Mouse (Mus musculus): ENCODE measurements around the gene Arhgef17. TPM values are rescaled to one million over a fixed set of nuclear protein-coding genes. Genes with fewer than 3 reads are reported as not detected.
A peak's percentile ranks its signal among the peaks of the same experiment; 100 is the strongest.

Arhgef17 gene
- total RNA-seq, 2 experiments from 2014 or later = 163 to 171 TPM

DNA sequence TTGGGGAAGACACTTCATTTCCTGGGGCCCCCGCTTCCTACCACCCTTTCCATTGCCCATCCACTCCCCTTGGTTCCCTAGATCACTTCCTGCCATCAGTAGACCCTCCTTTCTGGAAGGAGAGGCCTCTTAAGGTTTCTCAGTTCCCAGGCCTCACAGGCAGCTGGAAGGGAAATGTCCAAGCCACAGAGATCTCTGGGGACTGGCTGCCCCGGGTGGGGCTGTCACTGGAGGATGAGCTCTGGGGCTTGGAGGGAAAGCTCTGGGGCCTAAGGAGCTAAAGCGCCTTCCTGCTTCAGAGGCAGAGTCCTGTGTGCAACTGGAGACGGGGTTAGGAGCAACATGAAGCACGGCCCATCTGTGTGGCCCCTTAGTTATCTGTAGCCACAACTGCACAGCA lies 27.3 kb downstream of the Arhgef17 start:
- Histone ChIP-seq H3K4me3 (no peak overlapping the region), H3K27ac (no peak overlapping the region)
- no peak for TF ChIP-seq CTCF (conservative IDR thresholded peaks at IDR 0.05)
- DNase-seq (ENCODE audit: low spot score in 2 of 2) = no peak

DNA sequence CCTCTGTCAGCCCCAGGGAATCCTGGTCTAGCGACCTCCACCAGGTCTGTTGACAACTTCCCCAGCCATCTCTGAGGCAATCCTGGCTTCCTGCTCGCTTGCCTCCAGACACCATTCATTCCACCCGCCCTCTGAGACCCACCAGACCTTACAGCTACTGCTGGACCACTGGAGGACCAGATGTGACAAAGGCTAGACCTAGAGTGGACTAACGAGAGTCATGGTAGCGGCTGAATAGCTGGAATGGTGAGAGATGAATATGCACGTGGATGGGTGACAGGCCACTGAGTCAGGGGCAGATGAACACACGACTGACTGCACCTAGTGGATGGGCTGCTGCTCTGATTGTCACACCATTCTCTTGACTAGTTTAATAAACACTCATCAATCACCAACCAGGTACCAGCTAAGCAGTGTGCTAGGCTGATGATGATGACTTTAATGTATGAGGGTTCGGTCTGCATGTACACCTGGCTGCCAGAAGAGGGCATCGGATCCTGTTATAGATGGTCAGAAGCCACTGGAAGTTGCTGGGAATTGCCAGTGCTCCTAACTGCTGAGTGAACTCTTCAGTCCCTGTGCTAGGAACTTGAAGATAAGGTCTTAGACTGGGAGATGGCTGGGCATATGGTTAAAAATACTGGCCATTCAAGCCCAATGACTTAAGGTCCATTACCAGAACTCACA lies 29.3 kb downstream of the Arhgef17 start:
- TF ChIP-seq CTCF (conservative IDR thresholded peaks at IDR 0.05) = peak; percentile 75
- Histone ChIP-seq H3K4me3 (no peak overlapping the region), H3K27ac (no peak overlapping the region)
- DNase-seq (ENCODE audit: low spot score in 2 of 2) = no peak

DNA sequence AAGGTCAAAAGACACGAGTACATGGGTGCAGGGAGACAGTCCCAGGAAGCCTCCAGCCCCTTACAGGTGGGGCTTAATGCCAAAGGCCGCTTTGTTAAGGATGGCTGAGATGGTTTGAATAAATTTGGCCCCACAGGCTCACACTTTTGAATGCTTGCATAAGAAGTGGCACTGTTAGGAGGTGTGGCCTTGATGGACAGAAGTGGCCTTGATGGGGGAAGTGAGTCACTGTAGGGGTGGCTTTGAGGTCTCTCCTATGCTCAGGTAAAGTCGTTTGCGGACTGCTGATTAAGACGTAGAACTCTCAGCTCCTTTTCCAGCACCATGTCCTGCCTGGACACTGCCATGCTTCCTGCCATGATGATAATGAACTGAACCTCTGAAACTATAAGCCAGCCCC lies 34.1 kb downstream of the Arhgef17 start:
- TF ChIP-seq CTCF (conservative IDR thresholded peaks at IDR 0.05) = no peak
- no peak overlapping the region for H3K4me3 ChIP-seq
- H3K27ac ChIP-seq = no peak overlapping the region
- DNase-seq (ENCODE audit: low spot score in 2 of 2) = no peak

DNA sequence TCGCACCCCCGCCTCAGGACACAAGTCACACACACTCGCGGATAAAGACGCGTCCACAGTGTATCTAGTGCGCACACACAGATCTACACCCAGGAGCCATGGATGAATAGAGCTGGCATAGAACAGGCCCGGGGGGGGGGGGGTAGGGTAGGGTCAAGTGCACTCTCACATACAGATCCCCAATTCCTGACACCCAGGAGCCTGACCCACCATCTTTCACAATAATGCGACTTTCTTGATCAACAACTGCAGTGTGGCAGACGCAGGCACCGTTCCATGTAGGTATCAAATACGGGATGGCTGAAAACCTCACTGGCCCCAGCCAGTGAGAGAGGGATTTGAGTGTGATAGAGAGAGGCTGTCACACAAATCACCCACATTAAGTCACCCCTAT lies 37.1 kb downstream of the Arhgef17 start:
- H3K4me3 ChIP-seq = peak overlapping the region; percentile 67
- H3K27ac ChIP-seq = peak overlapping the region; percentile 94
- no peak for DNase-seq (ENCODE audit: low spot score in 2 of 2)
- TF ChIP-seq CTCF (conservative IDR thresholded peaks at IDR 0.05) = no peak

DNA sequence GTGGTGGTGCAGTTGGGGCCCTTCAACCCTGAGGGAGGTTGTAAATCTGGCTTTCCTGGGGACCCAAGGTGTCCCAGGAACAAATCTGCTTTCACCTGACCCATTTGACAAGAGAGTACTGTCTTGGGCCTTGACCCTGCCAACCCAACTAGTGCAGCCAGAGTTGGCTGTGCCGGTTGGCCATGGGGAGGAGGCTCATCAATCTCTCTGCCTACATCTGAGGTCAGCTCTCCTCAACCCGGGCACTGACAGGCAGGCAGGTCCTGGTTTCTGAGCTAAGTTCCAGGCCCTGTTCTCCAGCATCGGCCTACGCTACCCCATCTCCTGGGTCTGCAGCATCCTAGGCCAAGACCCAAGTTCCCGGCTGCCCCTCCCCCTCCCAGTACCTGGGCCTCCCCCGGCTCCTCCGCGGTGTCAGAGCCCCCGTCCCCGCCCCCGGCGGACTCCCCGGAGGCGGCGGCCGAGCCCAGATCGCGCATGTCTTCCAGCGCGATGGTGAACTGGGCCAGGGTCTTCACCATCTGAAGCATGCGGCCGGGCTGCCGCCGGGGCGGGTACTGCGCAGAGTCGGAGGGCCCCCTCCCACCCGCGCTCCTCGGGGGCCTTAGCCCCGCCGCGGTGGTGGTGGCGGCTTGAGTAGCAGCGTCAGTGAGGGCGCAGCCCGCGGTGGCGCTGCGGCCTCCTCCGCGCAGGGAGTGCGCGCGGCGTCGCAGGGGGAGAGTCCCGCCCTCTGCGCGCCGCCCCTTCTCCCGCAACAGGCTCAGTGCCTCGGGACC lies 37.7 kb downstream of the Arhgef17 start:
- Histone ChIP-seq H3K4me3 (peak overlapping the region; percentile 67), H3K27ac (peak overlapping the region; percentile 94)
- DNase-seq (ENCODE audit: low spot score in 2 of 2) = peak; percentile 46 to 63
- no peak for TF ChIP-seq CTCF (conservative IDR thresholded peaks at IDR 0.05)

DNA sequence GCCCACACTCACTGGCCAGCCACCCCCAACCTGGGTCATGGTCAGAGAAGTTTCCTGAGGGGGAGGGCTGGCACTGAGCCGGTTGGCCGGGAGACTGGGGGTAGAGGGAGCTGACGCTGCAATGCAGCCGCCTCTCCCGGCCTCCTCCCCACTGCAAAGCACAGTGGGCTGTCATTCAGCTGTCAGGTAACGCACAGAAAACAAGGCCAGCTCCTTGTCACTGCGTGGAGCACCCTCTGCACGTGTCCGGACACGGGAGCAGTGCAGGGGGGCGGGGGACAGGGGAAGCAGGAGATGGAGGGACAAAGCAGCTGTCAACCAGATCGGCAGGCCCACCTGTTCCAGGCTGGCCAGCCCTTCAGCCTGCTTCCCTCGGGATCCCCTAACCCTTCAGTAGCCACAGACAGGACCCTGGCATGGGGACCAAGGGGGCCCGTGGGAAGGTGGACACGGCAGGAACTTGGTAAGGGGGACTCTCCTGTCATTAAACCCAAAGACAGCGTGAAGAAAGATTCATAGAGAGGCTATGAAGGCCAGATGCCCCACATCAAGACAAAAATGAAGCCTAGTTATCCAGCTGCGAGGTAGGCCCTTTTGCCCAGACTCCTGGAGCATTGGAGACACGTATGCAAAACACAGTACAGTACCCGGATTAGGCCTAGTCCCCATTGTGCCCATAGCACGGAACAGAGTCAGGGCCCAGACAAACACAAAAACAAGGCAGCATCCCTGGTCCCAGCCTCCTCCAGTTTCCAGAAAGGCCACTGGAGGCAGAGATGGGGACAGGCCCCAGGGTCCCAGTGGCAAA lies 38.5 kb downstream of the Arhgef17 start:
- peak; percentile 38 for TF ChIP-seq CTCF (conservative IDR thresholded peaks at IDR 0.05)
- Histone ChIP-seq H3K27ac (peak overlapping the region; percentile 94), H3K4me3 (peak overlapping the region; percentile 67)
- DNase-seq (ENCODE audit: low spot score in 2 of 2) = peak; percentile 26 to 50

DNA sequence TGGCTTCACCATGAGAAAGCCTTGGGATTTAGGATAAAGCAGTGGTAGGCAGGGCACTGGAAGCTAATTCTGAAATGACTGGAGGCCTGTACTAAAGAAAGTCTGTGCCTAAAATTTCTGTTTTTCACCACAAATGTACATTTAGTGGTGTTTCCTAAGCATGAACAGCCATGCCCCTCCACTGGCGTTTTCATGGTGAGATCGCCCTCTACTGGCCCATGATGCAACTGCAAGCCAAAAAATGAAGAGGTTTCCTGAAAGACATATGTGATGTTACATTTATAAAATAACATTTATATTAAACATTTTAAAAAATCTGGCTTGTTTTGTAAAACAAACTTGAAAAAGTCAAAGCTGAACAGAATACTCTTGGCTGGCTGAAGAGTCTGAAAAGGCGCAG lies 45.4 kb downstream of the Arhgef17 start:
- Histone ChIP-seq H3K4me3 (no peak overlapping the region), H3K27ac (no peak overlapping the region)
- DNase-seq (ENCODE audit: low spot score in 2 of 2) = peak in 1 of 2 experiments; percentile 74
- peak; percentile 97 for TF ChIP-seq CTCF (conservative IDR thresholded peaks at IDR 0.05)

DNA sequence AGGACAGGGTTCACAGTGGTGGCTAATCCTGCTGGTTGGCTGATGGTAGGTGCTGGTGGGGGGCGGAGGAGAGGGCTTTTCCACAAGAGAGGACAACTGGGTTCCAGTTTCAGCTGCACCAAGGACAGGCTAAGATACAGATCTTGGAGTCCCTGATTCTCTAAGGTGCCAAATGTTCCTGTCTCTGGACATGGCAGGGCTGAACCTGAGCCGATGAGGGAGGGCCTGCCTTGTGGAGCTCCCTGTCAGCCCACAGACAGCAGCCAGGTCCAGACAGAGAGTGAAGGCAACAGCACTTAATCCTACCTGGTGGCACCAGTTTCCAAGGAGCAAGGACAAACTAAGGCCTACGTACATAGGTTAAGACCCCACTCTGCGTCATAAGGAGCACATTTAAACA lies 47.4 kb downstream of the Arhgef17 start:
- no peak overlapping the region for H3K27ac ChIP-seq
- DNase-seq (ENCODE audit: low spot score in 2 of 2) = no peak
- TF ChIP-seq CTCF (conservative IDR thresholded peaks at IDR 0.05) = no peak
- no peak overlapping the region for H3K4me3 ChIP-seq

DNA sequence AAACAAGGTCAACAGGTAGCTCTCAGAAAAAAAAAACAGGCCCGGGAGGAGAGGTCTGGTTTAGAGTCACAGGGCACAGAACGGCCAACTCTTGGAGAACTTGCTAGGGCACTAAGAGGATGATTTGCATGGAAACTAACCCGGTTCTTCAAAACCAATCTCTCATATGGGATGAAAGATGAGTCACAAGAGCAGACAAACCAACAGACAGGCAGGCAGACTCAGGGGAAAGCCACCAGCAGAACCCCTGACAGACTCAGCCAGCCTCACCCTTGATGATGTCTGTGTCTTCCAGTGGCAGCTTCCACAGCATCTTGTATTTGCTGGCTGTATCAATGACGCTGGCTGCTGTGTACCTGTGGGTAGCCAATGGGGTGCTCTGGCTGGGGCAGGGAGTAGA lies 50.0 kb downstream of the Arhgef17 start:
- no peak for DNase-seq (ENCODE audit: low spot score in 2 of 2)
- H3K27ac ChIP-seq = no peak overlapping the region
- no peak for TF ChIP-seq CTCF (conservative IDR thresholded peaks at IDR 0.05)
- no peak overlapping the region for H3K4me3 ChIP-seq

DNA sequence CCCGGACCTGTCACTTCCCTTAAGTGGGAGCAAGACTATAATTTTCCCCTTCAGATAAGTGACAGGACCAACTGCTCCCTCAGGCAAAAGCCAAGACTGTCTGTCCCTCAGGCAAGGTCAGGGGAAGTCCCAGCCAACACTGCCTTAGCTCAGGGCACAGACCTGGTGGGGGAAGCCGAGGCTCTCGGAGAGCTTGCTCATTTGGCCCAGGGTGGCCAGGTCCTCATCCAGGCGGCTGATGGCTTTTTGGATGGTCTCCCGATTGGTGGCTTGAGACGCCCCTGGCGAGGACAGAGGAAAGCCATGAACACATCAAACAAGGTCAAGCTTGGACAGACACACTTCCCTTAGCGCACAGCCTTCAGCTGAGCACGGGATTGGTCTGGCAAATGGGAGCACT lies 50.4 kb downstream of the Arhgef17 start:
- DNase-seq (ENCODE audit: low spot score in 2 of 2) = no peak
- no peak for TF ChIP-seq CTCF (conservative IDR thresholded peaks at IDR 0.05)
- Histone ChIP-seq H3K4me3 (no peak overlapping the region), H3K27ac (no peak overlapping the region)

DNA sequence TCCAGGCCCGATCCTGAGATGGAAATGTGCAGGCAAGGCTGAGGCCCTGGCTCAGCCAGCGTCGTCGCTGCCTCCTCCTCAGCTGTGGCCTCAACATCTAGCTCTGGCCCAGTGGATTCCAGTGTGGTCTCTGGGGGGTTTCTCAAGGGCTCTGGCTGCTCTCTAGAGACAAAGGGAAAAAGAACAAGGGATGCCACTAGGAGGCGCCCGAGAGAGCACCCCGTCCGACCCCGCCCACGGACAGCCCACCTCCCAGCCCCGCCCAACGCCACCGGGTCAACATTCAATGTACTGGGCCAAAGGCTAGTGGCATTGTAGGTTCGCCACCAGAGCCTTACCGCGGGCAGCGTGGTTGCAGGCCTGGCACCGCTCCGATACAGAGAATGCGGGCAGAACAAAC lies 52.3 kb downstream of the Arhgef17 start:
- H3K4me3 ChIP-seq = no peak overlapping the region
- DNase-seq (ENCODE audit: low spot score in 2 of 2) = peak in 1 of 2 experiments; percentile 66
- peak; percentile 77 for TF ChIP-seq CTCF (conservative IDR thresholded peaks at IDR 0.05)
- H3K27ac ChIP-seq = no peak overlapping the region

DNA sequence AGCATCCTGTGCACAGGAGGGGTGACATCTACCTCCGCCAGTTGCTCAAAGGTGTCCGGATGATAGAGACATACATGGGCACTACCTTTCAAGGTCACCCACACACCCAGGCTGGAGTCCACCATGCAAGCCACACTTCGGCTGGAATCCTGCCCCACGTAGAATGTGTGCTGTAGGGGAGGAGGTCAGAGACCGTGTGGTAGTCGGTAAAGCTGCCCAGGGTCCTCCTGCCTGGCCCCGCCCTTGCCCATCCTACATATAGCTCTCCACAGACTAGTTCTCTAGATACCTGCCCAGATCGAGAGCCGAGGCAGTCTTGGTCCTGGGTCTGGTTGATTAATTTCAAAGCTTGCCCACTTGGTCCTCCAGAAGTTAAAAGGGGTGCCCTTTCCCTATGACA lies 55.1 kb downstream of the Arhgef17 start:
- TF ChIP-seq CTCF (conservative IDR thresholded peaks at IDR 0.05) = no peak
- Histone ChIP-seq H3K4me3 (no peak overlapping the region), H3K27ac (no peak overlapping the region)
- DNase-seq (ENCODE audit: low spot score in 2 of 2) = no peak

DNA sequence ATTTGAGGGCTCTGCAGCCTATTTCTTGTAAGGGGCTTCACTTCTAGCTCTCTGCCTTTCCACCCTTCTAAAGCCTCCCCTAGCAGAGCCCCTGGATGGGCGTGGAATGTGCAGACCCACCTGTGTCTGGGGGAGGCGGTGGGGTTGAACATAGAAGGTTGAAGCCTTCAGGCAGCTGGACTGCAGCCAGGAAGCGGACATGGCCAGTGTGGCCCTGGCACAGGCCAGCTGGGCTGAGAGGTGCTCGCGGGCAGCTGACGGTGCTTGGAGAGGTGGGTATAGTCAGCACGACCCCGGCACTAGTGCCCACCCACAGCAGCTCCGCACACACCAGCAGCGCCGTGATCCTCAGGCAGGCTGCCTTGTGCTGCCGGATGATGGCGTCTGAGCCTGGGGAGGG lies 55.6 kb downstream of the Arhgef17 start:
- TF ChIP-seq CTCF (conservative IDR thresholded peaks at IDR 0.05) = no peak
- DNase-seq (ENCODE audit: low spot score in 2 of 2) = no peak
- Histone ChIP-seq H3K27ac (no peak overlapping the region), H3K4me3 (no peak overlapping the region)
